Mouse (Mus musculus) CH12.LX (cell line): ENCODE data around the gene Abr. TPM values are rescaled to one million over a fixed set of nuclear protein-coding genes. Genes with fewer than 3 reads are reported as not detected.

Source experiments
- DNase-seq: peaks from one replicate; pipeline ENCODE4 v3.0.0-alpha.2; 2013; ENCODE audit errors: extremely low read depth
- H3K27ac ChIP-seq: 2 replicates; pipeline ENCODE4 v1.5.1; 2012; ENCODE audit warnings: low read depth, mild to moderate bottlenecking, control low read depth, moderate library complexity; ENCODE audit not compliant: insufficient read depth
- H3K27me3 ChIP-seq: replicated peaks from 2 replicates; pipeline ENCODE3; 2012; ENCODE audit warnings: inconsistent platforms
- H3K36me3 ChIP-seq, 2 experiments: replicated peaks in 1 of 2; 2 replicates each; pipeline versions ENCODE3 to v1.6.1; 2012; ENCODE audit warnings: inconsistent platforms in 1 of 2, low read length in 1 of 2, mild to moderate bottlenecking in 1 of 2, mixed read lengths in 1 of 2, moderate library complexity in 1 of 2; ENCODE audit not compliant: control insufficient read depth in 1 of 2, insufficient read depth in 1 of 2
- H3K4me1 ChIP-seq, 2 experiments: 2 replicates each; pipeline ENCODE4 v1.6.1; 2012; ENCODE audit warnings: inconsistent platforms in 1 of 2, moderate library complexity in 1 of 2; ENCODE audit not compliant: insufficient read depth in 2 of 2, control insufficient read depth in 1 of 2
- H3K4me2 ChIP-seq: 2 replicates; pipeline ENCODE4 v1.6.1; 2012; ENCODE audit warnings: low read depth, mild to moderate bottlenecking, control low read depth; ENCODE audit not compliant: poor library complexity, insufficient read depth, severe bottlenecking
- H3K4me3 ChIP-seq, 3 experiments: fragments of 150-350 bp in 1 of 3; sonication (generic) in 1 of 3; replicated peaks in 1 of 3; 2 replicates each; pipeline versions ENCODE3 to v1.5.1; 2011 to 2012; ENCODE audit warnings: low read depth in 2 of 3, low read length in 2 of 3, mild to moderate bottlenecking in 2 of 3, moderate library complexity in 2 of 3, control low read depth in 1 of 3, improper control_type of control experiment in 1 of 3, inconsistent platforms in 1 of 3, mixed read lengths in 1 of 3; ENCODE audit not compliant: poor library complexity in 1 of 3
- H3K79me2 ChIP-seq: replicated peaks from 2 replicates; pipeline ENCODE4 v1.6.1; 2012; ENCODE audit warnings: mild to moderate bottlenecking, moderate library complexity; ENCODE audit not compliant: control insufficient read depth, poor library complexity, insufficient read depth, severe bottlenecking; ENCODE audit errors: extremely low read depth
- H3K9ac ChIP-seq: 2 replicates; pipeline ENCODE4 v1.6.1; 2012; ENCODE audit warnings: low read depth, mild to moderate bottlenecking, control low read depth, moderate library complexity; ENCODE audit not compliant: insufficient read depth
- H3K9me3 ChIP-seq: replicated peaks from 2 replicates; pipeline ENCODE3; 2012; ENCODE audit warnings: low read length, inconsistent platforms, mixed read lengths
- BHLHE40 ChIP-seq: IDR thresholded peaks from 2 replicates; pipeline ENCODE4 v1.6.1; 2011; ENCODE audit warnings: mild to moderate bottlenecking, low read depth, low read length, improper control_type of control experiment
- CHD2 ChIP-seq: IDR thresholded peaks from 2 replicates; pipeline ENCODE4 v1.6.1; 2011; ENCODE audit warnings: low read length, improper control_type of control experiment
- CTCF ChIP-seq, 2 experiments: IDR thresholded peaks in 1 of 2; conservative IDR thresholded peaks in 1 of 2; 2 replicates each; pipeline ENCODE4 v1.5.1; 2011 to 2012; ENCODE audit warnings: low read depth in 2 of 2, low read length in 2 of 2, improper control_type of control experiment in 1 of 2, inconsistent platforms in 1 of 2, mild to moderate bottlenecking in 1 of 2, moderate library complexity in 1 of 2
- E2F4 ChIP-seq: IDR thresholded peaks from 2 replicates; pipeline ENCODE4 v1.6.1; 2011; ENCODE audit warnings: low read depth, low read length, improper control_type of control experiment; ENCODE audit not compliant: insufficient replicate concordance
- ELF1 ChIP-seq: IDR thresholded peaks from 2 replicates; pipeline ENCODE4 v1.6.1; 2014; ENCODE audit warnings: low read depth, mild to moderate bottlenecking, inconsistent platforms, low read length, improper control_type of control experiment
- EP300 ChIP-seq: IDR thresholded peaks from 2 replicates; pipeline ENCODE4 v1.6.1; 2011; ENCODE audit warnings: low read length, improper control_type of control experiment
- ETS1 ChIP-seq: conservative IDR thresholded peaks from 2 replicates; pipeline ENCODE4 v1.6.1; 2012; ENCODE audit warnings: low read depth, mild to moderate bottlenecking, inconsistent platforms, low read length, improper control_type of control experiment, moderate library complexity
- GABPA ChIP-seq: IDR thresholded peaks from 2 replicates; pipeline ENCODE4 v1.6.1; 2012; ENCODE audit warnings: low read depth, low read length, improper control_type of control experiment, inconsistent platforms; ENCODE audit not compliant: insufficient replicate concordance
- HCFC1 ChIP-seq: IDR thresholded peaks from 2 replicates; pipeline ENCODE4 v1.6.1; 2012; ENCODE audit warnings: low read depth, mild to moderate bottlenecking, inconsistent platforms, low read length, improper control_type of control experiment
- IRF4 ChIP-seq: IDR thresholded peaks from 2 replicates; pipeline ENCODE4 v1.6.1; 2014; ENCODE audit warnings: low read depth, mild to moderate bottlenecking, inconsistent platforms, low read length, improper control_type of control experiment
- JUN ChIP-seq: IDR thresholded peaks from 2 replicates; pipeline ENCODE4 v1.6.1; 2011; ENCODE audit warnings: low read depth, mild to moderate bottlenecking, low read length, improper control_type of control experiment, moderate library complexity; ENCODE audit not compliant: insufficient read depth
- KAT2A ChIP-seq: IDR thresholded peaks from 2 replicates; pipeline ENCODE4 v1.6.1; 2012; ENCODE audit warnings: low read length, improper control_type of control experiment, inconsistent platforms; ENCODE audit not compliant: insufficient replicate concordance
- MAX ChIP-seq: IDR thresholded peaks from 2 replicates; pipeline ENCODE4 v1.6.1; 2011; ENCODE audit warnings: low read length, improper control_type of control experiment
- MAZ ChIP-seq: IDR thresholded peaks from 2 replicates; pipeline ENCODE4 v1.6.1; 2012; ENCODE audit warnings: low read depth, mild to moderate bottlenecking, inconsistent platforms, low read length, improper control_type of control experiment, moderate library complexity
- MEF2A ChIP-seq: IDR thresholded peaks from 2 replicates; pipeline ENCODE4 v1.6.1; 2014; ENCODE audit warnings: low read depth, mild to moderate bottlenecking, inconsistent platforms, low read length, improper control_type of control experiment, borderline replicate concordance
- MXI1 ChIP-seq: IDR thresholded peaks from 2 replicates; pipeline ENCODE4 v1.6.1; 2011; ENCODE audit warnings: mild to moderate bottlenecking, low read depth, low read length, improper control_type of control experiment
- MYC ChIP-seq: IDR thresholded peaks from 2 replicates; pipeline ENCODE4 v1.6.1; 2011; ENCODE audit warnings: low read depth, mild to moderate bottlenecking, improper control_type of control experiment, low read length
- NELFE ChIP-seq: IDR thresholded peaks from 2 replicates; pipeline ENCODE4 v1.6.1; 2011; ENCODE audit warnings: low read depth, low read length, improper control_type of control experiment
- NRF1 ChIP-seq: IDR thresholded peaks from 2 replicates; pipeline ENCODE4 v1.6.1; 2014; ENCODE audit warnings: low read depth, mild to moderate bottlenecking, inconsistent platforms, low read length, improper control_type of control experiment, moderate library complexity
- PAX5 ChIP-seq: IDR thresholded peaks from 2 replicates; pipeline ENCODE4 v1.6.1; 2012; ENCODE audit warnings: low read length, inconsistent platforms, mixed read lengths
- POLR2AphosphoS2 ChIP-seq: IDR thresholded peaks from 2 replicates; pipeline ENCODE4 v1.6.1; 2011; ENCODE audit warnings: low read depth, low read length, improper control_type of control experiment
- RAD21 ChIP-seq: IDR thresholded peaks from 2 replicates; pipeline ENCODE4 v1.6.1; 2011; ENCODE audit warnings: low read depth, mild to moderate bottlenecking, low read length, improper control_type of control experiment, moderate library complexity
- RCOR1 ChIP-seq: conservative IDR thresholded peaks from 2 replicates; pipeline ENCODE4 v1.6.1; 2012; ENCODE audit warnings: low read depth, mild to moderate bottlenecking, inconsistent platforms, low read length, improper control_type of control experiment
- SIN3A ChIP-seq: IDR thresholded peaks from 2 replicates; pipeline ENCODE4 v1.6.1; 2012; ENCODE audit warnings: low read length, improper control_type of control experiment, inconsistent platforms
- SMC3 ChIP-seq: IDR thresholded peaks from 2 replicates; pipeline ENCODE4 v1.6.1; 2011; ENCODE audit warnings: low read depth, low read length, improper control_type of control experiment
- TBP ChIP-seq: conservative IDR thresholded peaks from 2 replicates; pipeline ENCODE4 v1.6.1; 2011; ENCODE audit warnings: low read depth, low read length, improper control_type of control experiment
- TCF12 ChIP-seq: IDR thresholded peaks from 2 replicates; pipeline ENCODE4 v1.6.1; 2014; ENCODE audit warnings: low read depth, mild to moderate bottlenecking, inconsistent platforms, low read length, improper control_type of control experiment
- USF1 ChIP-seq: IDR thresholded peaks from 2 replicates; pipeline ENCODE4 v1.6.1; 2014; ENCODE audit warnings: low read depth, mild to moderate bottlenecking, inconsistent platforms, low read length, improper control_type of control experiment
- ZC3H11A ChIP-seq: IDR thresholded peaks from 2 replicates; pipeline ENCODE4 v1.6.1; 2012; ENCODE audit warnings: low read depth, mild to moderate bottlenecking, inconsistent platforms, low read length, improper control_type of control experiment
- ZKSCAN1 ChIP-seq: IDR thresholded peaks from 2 replicates; pipeline ENCODE4 v1.6.1; 2012; ENCODE audit warnings: low read depth, inconsistent platforms, low read length, improper control_type of control experiment, borderline replicate concordance
- dilution Hi-C: fragments of 300-500 bp; cut with MboI; formaldehyde crosslinking; loops from 2 replicates; pipeline ENCODE4 v1.14.3; 2020; ENCODE audit warnings: low sequenced_read_pairs; ENCODE audit not compliant: extremely low pct_unique_long_range_greater_than_20kb, extremely low pct_ligation_motif_present
- in situ Hi-C: fragments of 300-500 bp; cut with MboI; formaldehyde crosslinking; loops from 3 replicates; pipeline ENCODE4 v1.14.3; 2019; ENCODE audit warnings: low sequenced_read_pairs, low pct_ligation_motif_present, low pct_unique_long_range_greater_than_20kb, mixed read lengths
- polyA plus RNA-seq: library from polyadenylated mRNA; unstranded; fragments of >175 nt; gene quantifications from 2 replicates; pipeline ENCODE4 v1.2.1, GENCODE M21; 2012; ENCODE audit warnings: low read depth; ENCODE audit not compliant: insufficient read length
- total RNA-seq, 2 experiments: library from RNA; depleted of rRNA; stranded (reverse); fragments of 300-350 nt in 1 of 2; fragments of >200 nt in 1 of 2; gene quantifications; 2 replicates each; pipeline ENCODE4 v1.2.3; 2012 to 2014

Abr gene
- total and polyA plus RNA-seq, 3 experiments, result 21.0 to 49.5 (median 37.4) TPM

GRCm38 (mm10) chr11:76647062-76647461 lies 24.9 kb upstream of the Abr start:
- peaks cover 2% of the 10 kb centered on the region for H3K9me3 ChIP-seq
- TF ChIP-seq POLR2AphosphoS2 (no peak), RAD21 (no peak), ZC3H11A (no peak)
- no peak overlapping the region for H3K4me3 ChIP-seq
- no peak overlapping the region for H3K4me2 ChIP-seq
- peaks cover 5 to 22% of the 10 kb centered on the region in 2 experiments for H3K4me1 ChIP-seq
- H3K79me2 ChIP-seq, result no peaks in the 10 kb centered on the region
- no peak overlapping the region for H3K27ac ChIP-seq
- in situ Hi-C loops, result loop anchor here (10.0 kb wide), 2 partner anchors 102 to 192 kb away; no protein-coding TSS in a partner anchor
- DNase-seq, result no peak
- peaks cover 20% of the 10 kb centered on the region for H3K27me3 ChIP-seq
- H3K9ac ChIP-seq, result no peak overlapping the region
- dilution Hi-C loops, result no loop called here
- no peaks in the 10 kb centered on the region for H3K36me3 ChIP-seq

- dilution Hi-C loops, result no loop called here
- Histone ChIP-seq H3K27ac (no peak overlapping the region), H3K27me3 (peaks cover 20% of the 10 kb centered on the region), H3K4me3 (no peak overlapping the region), H3K36me3 (no peaks in the 10 kb centered on the region), H3K9ac (no peak overlapping the region), H3K4me1 (peaks cover 5 to 22% of the 10 kb centered on the region in 2 experiments), H3K79me2 (no peaks in the 10 kb centered on the region), H3K4me2 (peak overlapping the region; percentile 59), H3K9me3 (peaks cover 2% of the 10 kb centered on the region)
- peak; percentile 89 for DNase-seq
- TF ChIP-seq POLR2AphosphoS2 (no peak), MEF2A (peak; percentile 71; the same call in 1 of the 2 replicates), MYC (peak; percentile 83; the same call in 1 of the 2 replicates), ZC3H11A (peak; percentile 94), CHD2 (no peak), KAT2A (no peak), IRF4 (peak; percentile 53; the same call in 1 of the 2 replicates), MAZ (no peak), USF1 (no peak), MXI1 (peak; percentile 41; the same call in 1 of the 2 replicates), MAX (peak; percentile 55; the same call in 1 of the 2 replicates), RCOR1 (no peak), TCF12 (peak; percentile 63; the same call in 1 of the 2 replicates), ELF1 (peak; percentile 43; the same call in 1 of the 2 replicates), SIN3A (peak; percentile 79), BHLHE40 (no peak), GABPA (no peak), ZKSCAN1 (no peak), RAD21 (peak; percentile 96), JUN (no peak; the same call in 1 of the 2 replicates), NRF1 (no peak), PAX5 (no peak), TBP (0 out of 2 replicates have a peak, but pooled peaks have one; percentile 17), E2F4 (no peak), NELFE (peak; percentile 54; the same call in 1 of the 2 replicates), HCFC1 (no peak), EP300 (no peak), CTCF (conservative IDR thresholded peaks at IDR 0.05 in 1 of 2, IDR thresholded peaks at IDR 0.05 in 1 of 2; ENCODE audit: low read depth in 2 of 2, low read length in 2 of 2) (peak; percentile 94 to 99), ETS1 (no peak), SMC3 (peak; percentile 99)
- in situ Hi-C loops, result loop anchor here (10.0 kb wide), 2 partner anchors 101 to 191 kb away; no protein-coding TSS in a partner anchor
Measured at GRCm38 (mm10) chr11:76645955-76646354, 23.8 kb upstream of the Abr start.
